Mouse (Mus musculus): ENCODE data around the gene Cnksr2. TPM values are rescaled to one million over a fixed set of nuclear protein-coding genes. Genes with fewer than 3 reads are reported as not detected.

The Cnksr2 gene
- polyA plus RNA-seq, 1 experiment, result not detected

- WGBS, result 84% methylated on average over 1 of the region's 1 CpGs
- no peaks in the 10 kb centered on the region for H3K36me3 ChIP-seq (ENCODE audit: control insufficient read depth, insufficient read depth, low read length)
- H3K27ac ChIP-seq (ENCODE audit: insufficient read depth, low read length), result no peak overlapping the region
- no peak overlapping the region for H3K4me3 ChIP-seq (ENCODE audit: extremely low read depth, insufficient read depth, insufficient read length)
- DNase-seq (ENCODE audit: low read depth in 1 of 2, low spot score in 2 of 2), result no peak
- H3K27me3 ChIP-seq (ENCODE audit: control insufficient read depth, insufficient read depth, low read length), result no peaks in the 10 kb centered on the region
- TF ChIP-seq POLR2A (IDR thresholded peaks at IDR 0.05; ENCODE audit: low read depth, low read length), result no peak
- no peak for TF ChIP-seq CTCF (IDR thresholded peaks at IDR 0.05; ENCODE audit: extremely low read depth, insufficient read depth, insufficient read length, insufficient replicate concordance)
- H3K4me1 ChIP-seq (ENCODE audit: control insufficient read depth, insufficient read depth, insufficient read length), result no peaks in the 10 kb centered on the region
Observed at GRCm38 (mm10) chrX:157936611-157937010, 106.5 kb downstream of the Cnksr2 start.

DNA sequence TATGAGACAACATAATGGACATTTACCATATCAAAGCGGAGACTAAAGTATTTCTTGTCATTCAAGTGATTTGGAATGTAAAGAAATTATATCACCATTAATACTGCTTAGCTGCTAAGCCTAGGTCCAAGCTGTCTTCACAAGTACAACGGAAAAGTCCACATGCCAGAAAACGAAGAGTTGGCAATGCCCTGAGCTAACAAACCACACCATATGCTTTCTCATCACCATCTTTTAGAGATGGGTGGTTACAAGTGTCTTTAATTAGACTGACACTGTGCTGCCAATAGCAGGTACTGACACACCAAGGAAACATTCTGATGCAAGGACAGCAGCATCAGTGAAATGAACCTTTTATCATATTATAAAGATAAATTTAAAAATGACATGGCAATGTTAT lies 123.0 kb downstream of the Cnksr2 start:
- no peak for DNase-seq (ENCODE audit: low read depth in 1 of 2, low spot score in 2 of 2)
- WGBS, result 74% methylated on average over 3 of the region's 3 CpGs
- Histone ChIP-seq H3K4me1 (ENCODE audit: control insufficient read depth, insufficient read depth, insufficient read length) (no peaks in the 10 kb centered on the region), H3K36me3 (ENCODE audit: control insufficient read depth, insufficient read depth, low read length) (no peaks in the 10 kb centered on the region), H3K4me3 (ENCODE audit: extremely low read depth, insufficient read depth, insufficient read length) (no peak overlapping the region), H3K27ac (ENCODE audit: insufficient read depth, low read length) (no peak overlapping the region), H3K27me3 (ENCODE audit: control insufficient read depth, insufficient read depth, low read length) (no peaks in the 10 kb centered on the region)
- TF ChIP-seq CTCF (IDR thresholded peaks at IDR 0.05; ENCODE audit: extremely low read depth, insufficient read depth, insufficient read length, insufficient replicate concordance) (no peak), POLR2A (IDR thresholded peaks at IDR 0.05; ENCODE audit: low read depth, low read length) (no peak)

GRCm38 (mm10) chrX:157829983-157830382 lies 213.1 kb downstream of the Cnksr2 start:
- no peak for DNase-seq (ENCODE audit: low read depth in 1 of 2, low spot score in 2 of 2)
- H3K36me3 ChIP-seq (ENCODE audit: control insufficient read depth, insufficient read depth, low read length), result no peaks in the 10 kb centered on the region
- 82% methylated on average over 4 of the region's 4 CpGs for WGBS
- H3K27me3 ChIP-seq (ENCODE audit: control insufficient read depth, insufficient read depth, low read length), result no peaks in the 10 kb centered on the region
- TF ChIP-seq CTCF (IDR thresholded peaks at IDR 0.05; ENCODE audit: extremely low read depth, insufficient read depth, insufficient read length, insufficient replicate concordance) (no peak), POLR2A (IDR thresholded peaks at IDR 0.05; ENCODE audit: low read depth, low read length) (no peak)
- no peak overlapping the region for H3K27ac ChIP-seq (ENCODE audit: insufficient read depth, low read length)
- H3K4me3 ChIP-seq (ENCODE audit: extremely low read depth, insufficient read depth, insufficient read length), result no peak overlapping the region
- H3K4me1 ChIP-seq (ENCODE audit: control insufficient read depth, insufficient read depth, insufficient read length), result no peaks in the 10 kb centered on the region

GRCm38 (mm10) chrX:157818921-157819260 lies 224.2 kb downstream of the Cnksr2 start:
- H3K36me3 ChIP-seq (ENCODE audit: control insufficient read depth, insufficient read depth, low read length), result no peaks in the 10 kb centered on the region
- WGBS, result 89% methylated on average over 13 of the region's 13 CpGs
- H3K4me1 ChIP-seq (ENCODE audit: control insufficient read depth, insufficient read depth, insufficient read length), result no peaks in the 10 kb centered on the region
- TF ChIP-seq POLR2A (IDR thresholded peaks at IDR 0.05; ENCODE audit: low read depth, low read length) (no peak), CTCF (IDR thresholded peaks at IDR 0.05; ENCODE audit: extremely low read depth, insufficient read depth, insufficient read length, insufficient replicate concordance) (no peak)
- H3K27me3 ChIP-seq (ENCODE audit: control insufficient read depth, insufficient read depth, low read length), result no peaks in the 10 kb centered on the region
- H3K4me3 ChIP-seq (ENCODE audit: extremely low read depth, insufficient read depth, insufficient read length), result no peak overlapping the region
- no peak for DNase-seq (ENCODE audit: low read depth in 1 of 2, low spot score in 2 of 2)
- no peak overlapping the region for H3K27ac ChIP-seq (ENCODE audit: insufficient read depth, low read length)

- no peak for TF ChIP-seq CTCF (IDR thresholded peaks at IDR 0.05; ENCODE audit: extremely low read depth, insufficient read depth, insufficient read length, insufficient replicate concordance)
- no peak for TF ChIP-seq POLR2A (IDR thresholded peaks at IDR 0.05; ENCODE audit: low read depth, low read length)
- Histone ChIP-seq H3K4me3 (ENCODE audit: extremely low read depth, insufficient read depth, insufficient read length) (no peak within 1 kb of the TSS; the same call in 1 of the 2 replicates), H3K36me3 (ENCODE audit: control insufficient read depth, insufficient read depth, low read length) (no peaks in the 10 kb centered on the region), H3K27me3 (ENCODE audit: control insufficient read depth, insufficient read depth, low read length) (no peaks in the 10 kb centered on the region), H3K27ac (ENCODE audit: insufficient read depth, low read length) (no peak within 1 kb of the TSS), H3K4me1 (ENCODE audit: control insufficient read depth, insufficient read depth, insufficient read length) (no peaks in the 10 kb centered on the region)
- no peak for DNase-seq (ENCODE audit: low read depth in 1 of 2, low spot score in 2 of 2)
- WGBS, result 60% methylated on average over 28 of the region's 28 CpGs
Observed at GRCm38 (mm10) chrX:157818207-157818920, 224.7 kb downstream of the Cnksr2 start, which contains the start of gene Klhl34. Gene Klhl34 (plus strand): TSS chrX:157818435.

DNA sequence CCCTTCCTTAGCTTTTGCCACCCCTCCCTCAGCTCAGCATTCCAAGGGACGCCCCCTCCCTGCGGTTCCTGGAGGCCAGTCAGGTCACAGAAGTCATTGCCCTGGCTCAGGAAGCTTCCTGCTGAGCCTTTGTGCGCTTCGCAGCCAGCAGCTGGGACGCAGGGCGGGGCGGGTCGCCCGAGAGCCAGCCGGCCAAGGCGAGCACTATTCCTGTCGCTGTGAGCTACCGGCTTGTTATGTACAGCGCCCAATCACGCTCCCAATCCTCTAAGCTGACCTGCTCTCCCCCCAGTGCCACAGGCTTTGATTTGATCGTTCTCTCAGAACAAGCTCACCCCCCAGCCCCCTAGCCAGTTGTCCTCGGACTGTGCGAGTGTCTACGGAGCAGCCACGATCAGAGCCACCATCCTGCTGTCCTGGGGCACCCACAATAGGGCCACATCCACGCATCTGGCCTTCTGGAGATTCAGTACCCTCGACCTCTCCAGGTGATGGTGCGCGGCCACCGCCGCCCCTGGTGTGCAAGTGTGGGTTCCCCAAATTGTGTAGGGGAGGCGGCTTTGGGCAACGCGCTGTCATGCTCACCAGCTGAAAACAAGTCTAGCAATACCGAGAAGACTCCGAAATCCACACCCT lies 225.4 kb downstream of the Cnksr2 start:
- no peak overlapping the region; the same call in 1 of the 2 replicates for H3K4me3 ChIP-seq (ENCODE audit: extremely low read depth, insufficient read depth, insufficient read length)
- no peak for DNase-seq (ENCODE audit: low read depth in 1 of 2, low spot score in 2 of 2)
- no peak overlapping the region for H3K27ac ChIP-seq (ENCODE audit: insufficient read depth, low read length)
- no peaks in the 10 kb centered on the region for H3K36me3 ChIP-seq (ENCODE audit: control insufficient read depth, insufficient read depth, low read length)
- no peak for TF ChIP-seq CTCF (IDR thresholded peaks at IDR 0.05; ENCODE audit: extremely low read depth, insufficient read depth, insufficient read length, insufficient replicate concordance)
- no peak for TF ChIP-seq POLR2A (IDR thresholded peaks at IDR 0.05; ENCODE audit: low read depth, low read length)
- 24% methylated on average over 31 of the region's 31 CpGs for WGBS
- no peaks in the 10 kb centered on the region for H3K27me3 ChIP-seq (ENCODE audit: control insufficient read depth, insufficient read depth, low read length)
- H3K4me1 ChIP-seq (ENCODE audit: control insufficient read depth, insufficient read depth, insufficient read length), result no peaks in the 10 kb centered on the region

GRCm38 (mm10) chrX:157809721-157810120 lies 233.4 kb downstream of the Cnksr2 start:
- 62% methylated on average over 1 of the region's 1 CpGs for WGBS
- H3K27ac ChIP-seq (ENCODE audit: insufficient read depth, low read length), result no peak overlapping the region
- TF ChIP-seq CTCF (IDR thresholded peaks at IDR 0.05; ENCODE audit: extremely low read depth, insufficient read depth, insufficient read length, insufficient replicate concordance) (no peak), POLR2A (IDR thresholded peaks at IDR 0.05; ENCODE audit: low read depth, low read length) (no peak)
- no peak for DNase-seq (ENCODE audit: low read depth in 1 of 2, low spot score in 2 of 2)
- no peak overlapping the region for H3K4me3 ChIP-seq (ENCODE audit: extremely low read depth, insufficient read depth, insufficient read length)
- H3K27me3 ChIP-seq (ENCODE audit: control insufficient read depth, insufficient read depth, low read length), result no peaks in the 10 kb centered on the region
- H3K36me3 ChIP-seq (ENCODE audit: control insufficient read depth, insufficient read depth, low read length), result no peaks in the 10 kb centered on the region
- no peaks in the 10 kb centered on the region for H3K4me1 ChIP-seq (ENCODE audit: control insufficient read depth, insufficient read depth, insufficient read length)
